Mouse (Mus musculus) heart, embryonic 14.5 days (tissue): Measurements from ENCODE around the gene Acsl1. TPM values are rescaled to one million over a fixed set of nuclear protein-coding genes. Genes with fewer than 3 reads are reported as not detected.
A peak's percentile ranks its signal among the peaks of the same experiment; 100 is the strongest.

ENCODE experiments used
- ATAC-seq: fragments of 200-750 bp; cut with Nextera tagmentation; 2 replicates; pipeline ENCODE4 v1.8.0; 2017; ENCODE audit warnings: low read depth, moderate TSS enrichment; ENCODE audit not compliant: insufficient number of reproducible peaks, insufficient read depth, low FRiP score
- H3K27ac ChIP-seq, 2 experiments: fragments of 200-500 bp in 1 of 2; fragments of 300-500 bp in 1 of 2; sonication (generic) in 1 of 2; replicated peaks in 1 of 2; 2 replicates each; pipeline ENCODE4 v1.5.1; 2012 to 2014; ENCODE audit warnings: low read depth in 2 of 2, low read length in 2 of 2, control low read depth in 1 of 2, mild to moderate bottlenecking in 1 of 2, mixed read lengths in 1 of 2; ENCODE audit not compliant: control insufficient read depth in 1 of 2, insufficient read depth in 1 of 2
- H3K27me3 ChIP-seq: fragments of 300-500 bp; sonication (generic); 2 replicates; pipeline ENCODE4 v1.6.1; 2014; ENCODE audit warnings: mild to moderate bottlenecking, low read length, control low read depth; ENCODE audit not compliant: control insufficient read depth, insufficient read depth
- H3K36me3 ChIP-seq: fragments of 300-500 bp; sonication (generic); 2 replicates; pipeline ENCODE4 v1.6.1; 2014; ENCODE audit warnings: mild to moderate bottlenecking, control low read depth, low read length, mixed read lengths; ENCODE audit not compliant: control insufficient read depth, insufficient read depth
- H3K4me1 ChIP-seq, 2 experiments: fragments of 200-500 bp in 1 of 2; fragments of 300-500 bp in 1 of 2; sonication (generic) in 1 of 2; 2 replicates each; pipeline ENCODE4 v1.6.1; 2012 to 2014; ENCODE audit warnings: low read length in 2 of 2, control low read depth in 1 of 2, mixed read lengths in 1 of 2; ENCODE audit not compliant: control insufficient read depth in 2 of 2, insufficient read depth in 2 of 2
- H3K4me2 ChIP-seq: fragments of 300-500 bp; sonication (generic); 2 replicates; pipeline ENCODE4 v1.6.1; 2014; ENCODE audit warnings: mild to moderate bottlenecking, low read length
- H3K4me3 ChIP-seq, 2 experiments: fragments of 200-500 bp in 1 of 2; fragments of 300-500 bp in 1 of 2; sonication (generic) in 1 of 2; 2 replicates each; pipeline ENCODE4 v1.5.1; 2012 to 2014; ENCODE audit warnings: low read length in 2 of 2, mild to moderate bottlenecking in 2 of 2, control low read depth in 1 of 2, low read depth in 1 of 2, moderate library complexity in 1 of 2; ENCODE audit not compliant: control insufficient read depth in 1 of 2, insufficient read depth in 1 of 2
- H3K9ac ChIP-seq: fragments of 300-500 bp; sonication (generic); 2 replicates; pipeline ENCODE4 v1.6.1; 2014; ENCODE audit warnings: mild to moderate bottlenecking, low read length
- H3K9me3 ChIP-seq: fragments of 300-500 bp; sonication (generic); 2 replicates; pipeline ENCODE4 v1.6.1; 2016; ENCODE audit warnings: low read length, control low read depth; ENCODE audit not compliant: control insufficient read depth
- WGBS: fragments of 180-500 bp; shearing (Covaris S2); extraction: QIAGEN DNeasy Blood & Tissue Kit; methylation state at CpG from one replicate; pipeline ENCODE4 v1.1.7; 2014; 5-methylcytosine and 5-hydroxymethylcytosine counted together
- polyA plus RNA-seq: library from polyadenylated mRNA; unstranded; fragments of >200 nt; fragmentation: Nextera tagmentation; extraction: Ambion mirVana; gene quantifications from 2 replicates; pipeline ENCODE4 v1.2.1, GENCODE M21; 2014

Gene Acsl1
- 44.1 and 51.1 TPM in 2 replicates for polyA plus RNA-seq

DNA sequence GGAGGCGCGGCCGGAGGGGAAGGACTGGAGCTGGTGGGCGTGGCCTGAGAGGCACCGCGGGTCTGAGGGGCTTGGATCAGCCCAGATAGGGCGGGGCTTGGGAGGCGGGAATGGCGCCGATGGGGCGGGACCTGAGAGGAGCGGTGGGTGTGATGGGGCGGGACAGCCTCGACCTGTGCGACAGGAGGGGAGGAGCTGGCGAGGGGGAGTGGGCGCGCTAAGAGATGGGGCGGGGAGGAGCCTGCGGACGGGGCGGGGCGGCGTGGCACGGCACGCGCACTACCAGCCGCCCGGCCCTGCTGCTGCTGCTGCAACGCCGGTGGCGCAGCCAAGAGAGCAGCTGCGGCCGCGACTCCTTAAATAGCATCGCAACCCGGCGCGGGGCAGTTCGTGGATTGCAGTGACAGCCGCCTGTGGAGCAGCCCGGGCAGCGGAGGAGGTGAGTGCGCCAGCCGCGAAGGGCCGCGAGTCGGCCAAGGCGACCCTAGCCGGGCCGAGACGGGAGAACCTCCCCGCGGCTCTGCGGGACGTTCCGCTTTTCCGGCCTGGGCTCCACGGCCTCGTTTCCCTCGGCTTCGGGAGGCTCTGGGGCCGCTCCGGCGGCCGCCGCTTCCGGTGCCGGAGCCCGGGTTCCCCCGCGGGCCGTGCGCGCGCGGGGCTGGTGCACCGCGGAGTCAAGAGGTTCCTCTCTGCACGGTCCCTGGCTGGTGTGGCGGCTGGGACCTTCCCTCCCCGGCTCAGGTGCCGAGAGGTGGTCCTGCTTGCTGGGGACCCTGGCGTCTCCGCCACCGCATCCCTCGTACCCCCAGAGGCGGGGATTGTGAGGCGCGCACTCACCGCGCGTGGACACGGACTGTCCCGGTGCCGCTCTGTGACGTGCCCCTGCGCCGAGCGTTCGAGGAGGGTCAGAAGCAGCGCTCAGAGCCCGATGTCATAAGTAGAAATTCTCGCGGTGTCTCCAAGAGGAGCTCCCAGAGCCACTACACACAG lies at the start of gene Acsl1:
Gene Acsl1, plus strand, starts transcription at position 246 of the 990 bp plus-strand sequence.
- H3K9ac ChIP-seq = peak within 1 kb of the TSS; percentile 94
- no peaks in the 10 kb centered on the region for H3K27me3 ChIP-seq
- peak within 1 kb of the TSS; percentile 91 for H3K4me2 ChIP-seq
- peak within 1 kb of the TSS; percentile 82 to 93 for H3K4me3 ChIP-seq
- peak; percentile 97 for ATAC-seq
- peaks cover 2 to 12% of the 10 kb centered on the region in 2 experiments; a peak in 3 of 4 replicates for H3K4me1 ChIP-seq
- H3K27ac ChIP-seq = peak within 1 kb of the TSS; percentile 77 to 92
- under 1% methylated on average over 80 of the region's 106 CpGs for WGBS
- H3K9me3 ChIP-seq = no peaks in the 10 kb centered on the region
- H3K36me3 ChIP-seq = no peaks in the 10 kb centered on the region

DNA sequence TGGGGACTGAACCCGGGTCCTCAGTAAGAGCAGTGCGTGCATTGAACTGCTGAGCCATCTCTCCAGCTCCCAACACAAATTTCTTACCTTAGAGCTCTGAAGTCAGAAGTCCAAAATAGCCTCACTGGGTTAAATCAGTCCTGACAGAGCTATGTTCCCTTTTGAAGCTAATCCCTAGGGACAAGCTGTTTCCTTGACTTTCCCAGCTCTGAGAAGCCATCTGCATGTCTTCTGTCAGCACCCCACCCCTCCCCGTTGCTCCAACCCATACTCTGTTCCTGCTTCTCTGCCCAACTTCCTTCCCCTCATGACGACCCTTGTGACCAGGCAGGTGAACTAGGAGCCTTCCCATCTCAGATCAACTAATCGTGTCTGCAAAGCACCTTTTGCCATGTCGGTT lies 49.3 kb upstream of the Acsl1 start:
- Histone ChIP-seq H3K27ac (peak overlapping the region in 1 of 2 experiments; percentile 20; a peak in 1 of 4 replicates), H3K4me1 (peaks cover 7 to 13% of the 10 kb centered on the region in 2 experiments; a peak in 3 of 4 replicates), H3K4me2 (0 out of 2 replicates have a peak overlapping the region, but pooled peaks have one; percentile 3), H3K27me3 (no peaks in the 10 kb centered on the region), H3K9ac (no peak overlapping the region), H3K4me3 (no peak overlapping the region), H3K9me3 (no peaks in the 10 kb centered on the region), H3K36me3 (no peaks in the 10 kb centered on the region)
- WGBS = 17% methylated on average over 6 of the region's 6 CpGs
- peak; percentile 43; the same call in 1 of the 2 replicates for ATAC-seq

DNA sequence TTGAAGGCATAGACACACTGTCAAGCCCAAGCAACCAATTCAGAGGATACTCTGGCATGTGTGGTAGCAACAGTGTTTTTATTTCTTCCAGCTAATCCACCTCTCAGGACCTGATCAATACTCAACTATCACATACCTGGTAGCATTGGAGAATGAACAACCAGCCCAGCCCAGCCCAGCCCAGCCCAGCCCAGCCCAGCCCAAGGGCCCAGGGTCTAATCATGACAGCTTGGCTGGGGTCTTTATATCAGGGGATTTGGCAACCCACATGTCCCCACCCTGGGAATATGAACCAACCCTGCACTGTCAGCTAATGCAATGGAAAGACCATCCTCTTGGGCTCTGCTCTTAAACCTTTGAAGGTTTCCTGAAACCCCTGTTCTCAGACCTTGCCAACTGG lies 42.9 kb upstream of the Acsl1 start:
- Histone ChIP-seq H3K36me3 (no peaks in the 10 kb centered on the region), H3K4me2 (no peak overlapping the region), H3K27me3 (no peaks in the 10 kb centered on the region), H3K9ac (no peak overlapping the region), H3K9me3 (no peaks in the 10 kb centered on the region), H3K4me3 (no peak overlapping the region), H3K27ac (no peak overlapping the region), H3K4me1 (no peaks in the 10 kb centered on the region; a peak in 1 of 4 replicates)
- ATAC-seq = no peak

DNA sequence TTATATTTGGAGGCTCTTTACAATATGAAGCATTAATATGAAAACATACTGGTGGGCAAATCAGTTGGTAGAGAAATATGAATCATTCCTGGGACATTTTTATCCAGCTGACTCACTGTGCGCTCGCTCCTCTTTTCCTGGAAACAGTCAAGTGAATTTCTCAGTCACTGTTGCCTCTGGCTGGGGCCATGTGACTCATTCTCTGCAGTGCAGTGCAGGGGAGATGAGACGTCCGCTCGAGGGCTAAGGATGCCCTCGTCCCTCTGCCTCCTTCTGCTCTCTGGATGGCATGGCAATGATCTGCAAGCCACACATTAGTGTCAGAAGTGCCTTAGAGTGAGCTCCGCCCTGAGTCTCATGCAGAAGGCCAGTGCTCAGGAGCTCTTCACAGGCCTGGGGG lies 41.0 kb upstream of the Acsl1 start:
- H3K4me2 ChIP-seq = no peak overlapping the region
- 43% methylated on average over 7 of the region's 7 CpGs for WGBS
- no peaks in the 10 kb centered on the region; a peak in 1 of 4 replicates for H3K4me1 ChIP-seq
- no peak overlapping the region for H3K9ac ChIP-seq
- no peak for ATAC-seq
- no peaks in the 10 kb centered on the region for H3K9me3 ChIP-seq
- H3K4me3 ChIP-seq = no peak overlapping the region
- no peaks in the 10 kb centered on the region for H3K36me3 ChIP-seq
- H3K27me3 ChIP-seq = no peaks in the 10 kb centered on the region
- H3K27ac ChIP-seq = no peak overlapping the region

DNA sequence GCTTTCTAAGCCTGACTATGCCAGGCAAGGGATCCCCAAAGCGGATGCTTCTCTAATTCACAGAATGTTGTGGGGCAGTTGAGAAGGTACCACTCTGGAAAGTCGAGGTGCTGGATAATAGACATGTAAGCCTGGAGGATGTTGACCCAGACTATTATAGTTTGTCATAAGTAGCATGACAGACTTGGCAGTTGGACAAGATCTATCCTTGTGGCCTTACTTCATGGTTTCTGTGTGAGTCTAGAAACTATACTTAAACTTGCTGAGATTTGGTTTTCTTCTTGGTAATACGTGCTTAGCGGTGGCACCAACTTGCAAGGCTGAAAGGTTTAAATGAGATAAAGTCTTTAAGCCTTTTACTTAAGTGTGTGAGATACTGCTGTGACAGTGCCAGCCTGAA lies 38.9 kb upstream of the Acsl1 start:
- Histone ChIP-seq H3K4me2 (no peak overlapping the region), H3K27me3 (no peaks in the 10 kb centered on the region), H3K36me3 (no peaks in the 10 kb centered on the region), H3K27ac (no peak overlapping the region), H3K9ac (no peak overlapping the region), H3K4me1 (no peaks in the 10 kb centered on the region; a peak in 1 of 4 replicates), H3K4me3 (no peak overlapping the region), H3K9me3 (no peaks in the 10 kb centered on the region)
- no peak for ATAC-seq
- 77% methylated on average over 4 of the region's 4 CpGs for WGBS

DNA sequence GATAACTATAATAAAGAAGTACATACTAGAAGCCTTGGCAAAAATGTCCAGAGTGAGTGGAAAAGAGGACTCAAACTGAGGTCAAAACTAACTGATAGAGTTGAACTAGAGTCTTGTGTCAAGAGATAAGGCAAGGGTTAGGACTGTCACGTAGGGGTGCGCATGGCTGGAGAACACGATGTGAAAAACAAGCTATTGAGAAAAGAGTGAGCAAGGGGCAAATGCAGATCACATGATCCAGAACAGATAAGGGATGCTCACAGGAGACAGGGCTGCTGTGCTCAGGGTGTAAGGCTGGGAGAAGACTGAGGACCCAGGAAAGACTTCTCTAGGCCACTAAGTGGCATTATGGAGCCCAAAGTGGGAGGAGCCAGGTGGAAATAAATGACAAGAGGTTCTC lies 38.3 kb upstream of the Acsl1 start:
- H3K27ac ChIP-seq = no peak overlapping the region
- WGBS = 80% methylated on average over 3 of the region's 3 CpGs
- no peaks in the 10 kb centered on the region for H3K36me3 ChIP-seq
- H3K4me2 ChIP-seq = no peak overlapping the region
- H3K9me3 ChIP-seq = no peaks in the 10 kb centered on the region
- H3K4me1 ChIP-seq = no peaks in the 10 kb centered on the region; a peak in 1 of 4 replicates
- H3K4me3 ChIP-seq = no peak overlapping the region
- H3K9ac ChIP-seq = no peak overlapping the region
- no peak for ATAC-seq
- no peaks in the 10 kb centered on the region for H3K27me3 ChIP-seq

DNA sequence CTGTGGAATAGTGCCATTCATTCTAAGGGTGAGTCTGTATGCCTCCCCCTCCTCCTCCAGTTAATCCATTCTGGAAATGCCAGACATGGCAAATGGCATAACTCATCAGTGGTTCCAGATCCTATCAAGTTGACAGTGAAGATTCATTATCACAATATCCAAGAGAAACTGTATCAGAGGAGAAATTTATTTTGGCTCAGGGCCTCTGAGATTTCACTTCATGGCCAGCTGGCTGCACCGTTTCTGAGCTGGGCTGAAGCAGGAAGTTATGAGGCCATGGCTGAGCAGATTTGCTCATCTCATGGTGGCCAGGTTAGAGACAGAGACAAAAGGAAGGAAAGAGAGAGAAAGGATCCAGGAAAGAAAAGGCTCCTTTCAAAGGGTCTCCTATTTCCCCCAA lies 37.2 kb upstream of the Acsl1 start:
- no peak overlapping the region for H3K4me2 ChIP-seq
- ATAC-seq = no peak
- WGBS = 49% methylated on average over 1 of the region's 1 CpGs
- no peaks in the 10 kb centered on the region for H3K27me3 ChIP-seq
- H3K9me3 ChIP-seq = no peaks in the 10 kb centered on the region
- H3K4me1 ChIP-seq = no peaks in the 10 kb centered on the region; a peak in 1 of 4 replicates
- H3K9ac ChIP-seq = no peak overlapping the region
- H3K27ac ChIP-seq = no peak overlapping the region
- H3K36me3 ChIP-seq = no peaks in the 10 kb centered on the region
- no peak overlapping the region for H3K4me3 ChIP-seq
